Mouse (Mus musculus): Measurements from ENCODE around the gene Yipf2. TPM values are rescaled to one million over a fixed set of nuclear protein-coding genes. Genes with fewer than 3 reads are reported as not detected.

The Yipf2 gene
- polyA plus RNA-seq, 1 experiment from 2014 or later = 23.8 TPM

- peak; percentile 74 for ATAC-seq (ENCODE audit: insufficient number of reproducible peaks, insufficient read depth, low FRiP score, low TSS enrichment, low read depth)
- WGBS = under 1% methylated on average over 55 of the region's 57 CpGs
These were observed 23.7 kb upstream of the Yipf2 start for GRCm38 (mm10) chr9:21616232-21616781.

GRCm38 (mm10) chr9:21615617-21616231 is 23.1 kb upstream of the Yipf2 start, which contains the start of gene Smarca4:
Gene Smarca4 (plus strand): TSS chr9:21616169.
- peak within 1 kb of the TSS; percentile 97 for H3K27ac ChIP-seq
- WGBS = under 1% methylated on average over 45 of the region's 45 CpGs
- H3K4me2 ChIP-seq = peak within 1 kb of the TSS; percentile 71
- peak; percentile 94 for ATAC-seq (ENCODE audit: insufficient number of reproducible peaks, insufficient read depth, low FRiP score, low TSS enrichment, low read depth)
- H3K4me1 ChIP-seq = peaks cover 22% of the 10 kb centered on the region
- H3K27me3 ChIP-seq = no peaks in the 10 kb centered on the region
- no peaks in the 10 kb centered on the region for H3K9me3 ChIP-seq
- peak within 1 kb of the TSS; percentile 93 for H3K9ac ChIP-seq
- H3K36me3 ChIP-seq = peaks cover 15% of the 10 kb centered on the region
- peak within 1 kb of the TSS; percentile 76 for H3K4me3 ChIP-seq

More at GRCm38 (mm10) chr9:21616232-21616781, 23.7 kb upstream of the Yipf2 start:
- Histone ChIP-seq H3K27ac (peak overlapping the region; percentile 97), H3K9me3 (no peaks in the 10 kb centered on the region), H3K36me3 (peaks cover 17% of the 10 kb centered on the region), H3K4me2 (peak overlapping the region; percentile 71), H3K4me1 (peaks cover 22% of the 10 kb centered on the region), H3K27me3 (no peaks in the 10 kb centered on the region), H3K9ac (peak overlapping the region; percentile 93), H3K4me3 (peak overlapping the region; percentile 76)

GRCm38 (mm10) chr9:21614864-21615616 is 22.4 kb upstream of the Yipf2 start:
- Histone ChIP-seq H3K27me3 (no peaks in the 10 kb centered on the region), H3K36me3 (peaks cover 11% of the 10 kb centered on the region), H3K27ac (peak overlapping the region; percentile 97), H3K9me3 (no peaks in the 10 kb centered on the region), H3K4me1 (peaks cover 19% of the 10 kb centered on the region), H3K9ac (peak overlapping the region; percentile 82), H3K4me3 (peak overlapping the region; percentile 76), H3K4me2 (peak overlapping the region; percentile 71)
- 80% methylated on average over 15 of the region's 15 CpGs for WGBS
- ATAC-seq (ENCODE audit: insufficient number of reproducible peaks, insufficient read depth, low FRiP score, low TSS enrichment, low read depth) = no peak

- ATAC-seq (ENCODE audit: insufficient number of reproducible peaks, insufficient read depth, low FRiP score, low TSS enrichment, low read depth) = no peak
- WGBS = 88% methylated on average over 1 of the region's 1 CpGs
- Histone ChIP-seq H3K36me3 (no peaks in the 10 kb centered on the region), H3K27me3 (no peaks in the 10 kb centered on the region), H3K4me3 (no peak overlapping the region), H3K4me2 (no peak overlapping the region), H3K9ac (no peak overlapping the region), H3K4me1 (no peaks in the 10 kb centered on the region), H3K27ac (no peak overlapping the region), H3K9me3 (no peaks in the 10 kb centered on the region)
These were observed 17.2 kb upstream of the Yipf2 start for GRCm38 (mm10) chr9:21609861-21610260.

GRCm38 (mm10) chr9:21606648-21607047 is 14.0 kb upstream of the Yipf2 start:
- Histone ChIP-seq H3K9me3 (no peaks in the 10 kb centered on the region), H3K4me1 (no peaks in the 10 kb centered on the region), H3K27me3 (no peaks in the 10 kb centered on the region), H3K36me3 (no peaks in the 10 kb centered on the region), H3K9ac (no peak overlapping the region), H3K4me2 (no peak overlapping the region), H3K27ac (no peak overlapping the region), H3K4me3 (no peak overlapping the region)
- WGBS = 76% methylated on average over 1 of the region's 1 CpGs
- ATAC-seq (ENCODE audit: insufficient number of reproducible peaks, insufficient read depth, low FRiP score, low TSS enrichment, low read depth) = no peak

GRCm38 (mm10) chr9:21605865-21606264 is 13.2 kb upstream of the Yipf2 start:
- H3K4me1 ChIP-seq = no peaks in the 10 kb centered on the region
- no peak overlapping the region for H3K4me2 ChIP-seq
- H3K36me3 ChIP-seq = no peaks in the 10 kb centered on the region
- no peak overlapping the region for H3K9ac ChIP-seq
- no peak overlapping the region for H3K4me3 ChIP-seq
- ATAC-seq (ENCODE audit: insufficient number of reproducible peaks, insufficient read depth, low FRiP score, low TSS enrichment, low read depth) = no peak
- no peaks in the 10 kb centered on the region for H3K27me3 ChIP-seq
- H3K9me3 ChIP-seq = no peaks in the 10 kb centered on the region
- WGBS = 66% methylated on average over 5 of the region's 5 CpGs
- no peak overlapping the region for H3K27ac ChIP-seq

- Histone ChIP-seq H3K4me2 (no peak overlapping the region), H3K4me1 (no peaks in the 10 kb centered on the region), H3K4me3 (no peak overlapping the region), H3K9ac (no peak overlapping the region), H3K36me3 (no peaks in the 10 kb centered on the region), H3K9me3 (no peaks in the 10 kb centered on the region), H3K27me3 (no peaks in the 10 kb centered on the region), H3K27ac (no peak overlapping the region)
- ATAC-seq (ENCODE audit: insufficient number of reproducible peaks, insufficient read depth, low FRiP score, low TSS enrichment, low read depth) = no peak
- WGBS = 72% methylated on average over 5 of the region's 5 CpGs
These were observed 11.5 kb upstream of the Yipf2 start for GRCm38 (mm10) chr9:21604119-21604518.

GRCm38 (mm10) chr9:21601722-21602399 is 9.2 kb upstream of the Yipf2 start:
- H3K4me1 ChIP-seq = no peaks in the 10 kb centered on the region
- ATAC-seq (ENCODE audit: insufficient number of reproducible peaks, insufficient read depth, low FRiP score, low TSS enrichment, low read depth) = no peak
- no peaks in the 10 kb centered on the region for H3K9me3 ChIP-seq
- H3K9ac ChIP-seq = no peak overlapping the region
- 46% methylated on average over 10 of the region's 10 CpGs for WGBS
- no peak overlapping the region for H3K27ac ChIP-seq
- H3K36me3 ChIP-seq = peaks cover 2% of the 10 kb centered on the region; the same call in 1 of the 2 replicates
- H3K4me2 ChIP-seq = no peak overlapping the region
- H3K4me3 ChIP-seq = no peak overlapping the region
- H3K27me3 ChIP-seq = no peaks in the 10 kb centered on the region

GRCm38 (mm10) chr9:21601073-21601472 is 8.4 kb upstream of the Yipf2 start:
- no peak overlapping the region for H3K4me2 ChIP-seq
- no peaks in the 10 kb centered on the region for H3K9me3 ChIP-seq
- WGBS = 84% methylated on average over 2 of the region's 2 CpGs
- no peak overlapping the region for H3K9ac ChIP-seq
- H3K27ac ChIP-seq = no peak overlapping the region
- H3K36me3 ChIP-seq = peaks cover 7% of the 10 kb centered on the region
- no peaks in the 10 kb centered on the region for H3K4me1 ChIP-seq
- no peaks in the 10 kb centered on the region for H3K27me3 ChIP-seq
- ATAC-seq (ENCODE audit: insufficient number of reproducible peaks, insufficient read depth, low FRiP score, low TSS enrichment, low read depth) = no peak
- no peak overlapping the region for H3K4me3 ChIP-seq

GRCm38 (mm10) chr9:21600186-21600585 is 7.6 kb upstream of the Yipf2 start:
- ATAC-seq (ENCODE audit: insufficient number of reproducible peaks, insufficient read depth, low FRiP score, low TSS enrichment, low read depth) = no peak
- no peak overlapping the region for H3K4me3 ChIP-seq
- H3K9me3 ChIP-seq = no peaks in the 10 kb centered on the region
- peaks cover 4% of the 10 kb centered on the region; the same call in 1 of the 2 replicates for H3K4me1 ChIP-seq
- no peak overlapping the region for H3K4me2 ChIP-seq
- H3K27me3 ChIP-seq = no peaks in the 10 kb centered on the region
- peaks cover 14% of the 10 kb centered on the region for H3K36me3 ChIP-seq
- WGBS = 74% methylated on average over 3 of the region's 3 CpGs
- no peak overlapping the region for H3K9ac ChIP-seq
- H3K27ac ChIP-seq = no peak overlapping the region

GRCm38 (mm10) chr9:21598198-21598597 is 5.6 kb upstream of the Yipf2 start:
- no peak overlapping the region for H3K4me3 ChIP-seq
- 45% methylated on average over 2 of the region's 2 CpGs for WGBS
- H3K36me3 ChIP-seq = peaks cover 20% of the 10 kb centered on the region
- H3K9me3 ChIP-seq = no peaks in the 10 kb centered on the region
- ATAC-seq (ENCODE audit: insufficient number of reproducible peaks, insufficient read depth, low FRiP score, low TSS enrichment, low read depth) = no peak
- H3K4me1 ChIP-seq = peaks cover 20% of the 10 kb centered on the region
- H3K4me2 ChIP-seq = no peak overlapping the region
- H3K27ac ChIP-seq = no peak overlapping the region
- H3K27me3 ChIP-seq = no peaks in the 10 kb centered on the region
- no peak overlapping the region for H3K9ac ChIP-seq

All from embryonic facial prominence, embryonic 13.5 days (tissue).